Mouse (Mus musculus) heart, embryonic 12.5 days (tissue): ENCODE measurements at regions not wholly inside any gene's neighbourhood (a gene's known extent, or its start where the extent isn't known, plus 50 kb on each side); places are given as distances from the start of the nearest gene placed in this dataset.

Experiments used
- ATAC-seq: fragments of 200-750 bp; cut with Nextera tagmentation; 2 replicates; pipeline ENCODE4 v1.8.0; 2017; ENCODE audit warnings: moderate TSS enrichment, moderate library complexity; ENCODE audit not compliant: insufficient number of reproducible peaks, low FRiP score
- H3K27ac ChIP-seq: fragments of 300-500 bp; sonication (generic); 2 replicates; pipeline ENCODE4 v1.5.1; 2016; ENCODE audit warnings: mild to moderate bottlenecking, moderate library complexity; ENCODE audit not compliant: poor library complexity, severe bottlenecking
- H3K27me3 ChIP-seq: fragments of 300-500 bp; sonication (generic); replicated peaks from 2 replicates; pipeline ENCODE4 v1.6.1; 2016; ENCODE audit warnings: mild to moderate bottlenecking, moderate library complexity
- H3K36me3 ChIP-seq: fragments of 300-500 bp; sonication (generic); 2 replicates; pipeline ENCODE4 v1.6.1; 2016; ENCODE audit warnings: mild to moderate bottlenecking, moderate library complexity
- H3K4me1 ChIP-seq: fragments of 300-500 bp; sonication (generic); replicated peaks from 2 replicates; pipeline ENCODE4 v1.6.1; 2016; ENCODE audit warnings: mild to moderate bottlenecking
- H3K4me2 ChIP-seq: fragments of 300-500 bp; sonication (generic); 2 replicates; pipeline ENCODE4 v1.6.1; 2016; ENCODE audit warnings: mild to moderate bottlenecking, moderate library complexity
- H3K4me3 ChIP-seq: fragments of 300-500 bp; sonication (generic); 2 replicates; pipeline ENCODE4 v1.5.1; 2016; ENCODE audit warnings: mild to moderate bottlenecking
- H3K9ac ChIP-seq: fragments of 300-500 bp; sonication (generic); 2 replicates; pipeline ENCODE4 v1.6.1; 2016; ENCODE audit warnings: mild to moderate bottlenecking, moderate library complexity
- H3K9me3 ChIP-seq: fragments of 300-500 bp; sonication (generic); replicated peaks from 2 replicates; pipeline ENCODE4 v1.6.1; 2016; ENCODE audit warnings: mild to moderate bottlenecking, moderate library complexity
- WGBS: fragments of 180-500 bp; shearing (Covaris S2); methylation state at CpG from one replicate; pipeline ENCODE4 v1.1.7; 2016; 5-methylcytosine and 5-hydroxymethylcytosine counted together

- Histone ChIP-seq H3K36me3 (no peaks in the 10 kb centered on the region), H3K27me3 (no peaks in the 10 kb centered on the region), H3K9me3 (no peaks in the 10 kb centered on the region), H3K4me3 (no peak overlapping the region), H3K27ac (peak overlapping the region; percentile 1; the same call in 1 of the 2 replicates), H3K4me2 (peak overlapping the region; percentile 28; the same call in 1 of the 2 replicates), H3K4me1 (peaks cover 27% of the 10 kb centered on the region), H3K9ac (no peak overlapping the region)
- no peak for ATAC-seq
- 29% methylated on average over 6 of the region's 6 CpGs for WGBS
Measured at GRCm38 (mm10) chr11:20985069-20985759, 105.9 kb upstream of the Peli1 start.

GRCm38 (mm10) chr11:20985771-20986170, 105.3 kb upstream of the Peli1 start:
- H3K27ac ChIP-seq: 0 out of 2 replicates have a peak overlapping the region, but pooled peaks have one; percentile 1
- ATAC-seq: no peak
- 49% methylated on average over 4 of the region's 4 CpGs for WGBS

GRCm38 (mm10) chr11:20987171-20987815, 103.8 kb upstream of the Peli1 start:
- no peak overlapping the region for H3K9ac ChIP-seq
- H3K36me3 ChIP-seq: no peaks in the 10 kb centered on the region
- ATAC-seq: no peak
- no peaks in the 10 kb centered on the region for H3K27me3 ChIP-seq
- no peak overlapping the region for H3K4me2 ChIP-seq
- no peak overlapping the region for H3K27ac ChIP-seq
- no peak overlapping the region for H3K4me3 ChIP-seq
- WGBS: 71% methylated on average over 5 of the region's 5 CpGs
- peaks cover 24% of the 10 kb centered on the region for H3K4me1 ChIP-seq
- no peaks in the 10 kb centered on the region for H3K9me3 ChIP-seq

More at GRCm38 (mm10) chr11:20985771-20986170, 105.3 kb upstream of the Peli1 start:
- H3K4me2 ChIP-seq: no peak overlapping the region
- no peaks in the 10 kb centered on the region for H3K9me3 ChIP-seq
- no peaks in the 10 kb centered on the region for H3K36me3 ChIP-seq
- no peaks in the 10 kb centered on the region for H3K27me3 ChIP-seq
- H3K4me3 ChIP-seq: no peak overlapping the region
- peaks cover 27% of the 10 kb centered on the region for H3K4me1 ChIP-seq
- H3K9ac ChIP-seq: no peak overlapping the region

GRCm38 (mm10) chr11:20987841-20988251, 103.2 kb upstream of the Peli1 start:
- 85% methylated on average over 11 of the region's 11 CpGs for WGBS
- H3K4me3 ChIP-seq: no peak overlapping the region
- no peak for ATAC-seq
- H3K27ac ChIP-seq: no peak overlapping the region
- H3K4me2 ChIP-seq: no peak overlapping the region
- no peaks in the 10 kb centered on the region for H3K36me3 ChIP-seq
- H3K4me1 ChIP-seq: peaks cover 22% of the 10 kb centered on the region
- no peaks in the 10 kb centered on the region for H3K27me3 ChIP-seq
- no peaks in the 10 kb centered on the region for H3K9me3 ChIP-seq
- no peak overlapping the region for H3K9ac ChIP-seq

DNA sequence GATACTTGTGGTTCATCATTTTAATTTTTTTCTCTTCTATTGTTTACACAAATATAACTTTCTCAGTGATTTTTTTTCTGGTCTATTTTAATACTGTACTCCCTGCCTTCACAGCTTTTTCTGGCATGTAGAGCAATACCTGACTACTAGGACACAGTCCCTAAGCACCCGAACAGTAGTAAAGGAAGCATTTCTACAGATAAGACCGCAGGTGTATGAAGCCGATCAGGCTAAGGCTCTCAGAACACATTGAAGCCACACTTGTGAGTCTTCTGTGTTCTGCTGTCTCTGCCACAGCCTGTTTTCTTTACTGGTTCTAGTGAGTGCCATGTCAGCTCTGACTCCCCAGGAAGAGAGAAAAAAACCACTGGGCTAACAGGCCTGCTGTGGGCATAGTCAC, 102.2 kb upstream of the Peli1 start:
- Histone ChIP-seq H3K36me3 (no peaks in the 10 kb centered on the region), H3K9me3 (no peaks in the 10 kb centered on the region), H3K4me2 (no peak overlapping the region), H3K27me3 (no peaks in the 10 kb centered on the region), H3K27ac (no peak overlapping the region), H3K9ac (no peak overlapping the region), H3K4me1 (peaks cover 14% of the 10 kb centered on the region), H3K4me3 (no peak overlapping the region)
- 64% methylated on average over 3 of the region's 3 CpGs for WGBS
- ATAC-seq: no peak

GRCm38 (mm10) chr11:20993580-20993979, 97.5 kb upstream of the Peli1 start:
- no peaks in the 10 kb centered on the region for H3K9me3 ChIP-seq
- H3K4me3 ChIP-seq: no peak overlapping the region
- H3K4me2 ChIP-seq: no peak overlapping the region
- no peaks in the 10 kb centered on the region for H3K36me3 ChIP-seq
- WGBS: 85% methylated on average over 4 of the region's 4 CpGs
- no peak for ATAC-seq
- 0 out of 2 replicates have a peak, but pooled peaks cover under 1% of the 10 kb centered on the region for H3K4me1 ChIP-seq
- no peak overlapping the region for H3K27ac ChIP-seq
- H3K9ac ChIP-seq: no peak overlapping the region
- H3K27me3 ChIP-seq: no peaks in the 10 kb centered on the region

DNA sequence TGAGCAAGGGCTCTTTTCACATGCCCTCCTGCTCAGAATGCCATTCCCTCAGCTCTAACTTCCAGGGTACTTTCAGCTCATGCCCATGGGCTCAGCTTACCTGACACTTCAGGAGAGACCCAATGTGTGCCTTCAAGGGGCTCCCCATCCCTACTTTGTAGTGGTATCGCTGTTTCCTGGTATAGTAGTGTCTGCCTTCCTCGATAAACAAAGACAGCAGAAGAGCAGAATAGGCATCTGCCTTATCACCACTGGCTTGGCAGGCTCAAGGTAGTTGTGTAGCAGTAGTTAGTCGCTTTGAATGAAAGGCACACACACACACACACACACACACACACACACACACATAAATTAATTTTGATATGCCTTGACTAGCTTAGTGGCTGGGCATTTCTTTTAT, 89.7 kb upstream of the Peli1 start:
- Histone ChIP-seq H3K36me3 (no peaks in the 10 kb centered on the region), H3K27ac (no peak overlapping the region)
- ATAC-seq: no peak

GRCm38 (mm10) chr11:21007222-21007621, 83.9 kb upstream of the Peli1 start:
- 92% methylated on average over 5 of the region's 5 CpGs for WGBS
- no peak overlapping the region for H3K4me3 ChIP-seq
- H3K4me2 ChIP-seq: no peak overlapping the region
- no peaks in the 10 kb centered on the region for H3K27me3 ChIP-seq
- no peaks in the 10 kb centered on the region for H3K9me3 ChIP-seq
- H3K9ac ChIP-seq: no peak overlapping the region
- no peak overlapping the region for H3K27ac ChIP-seq
- no peaks in the 10 kb centered on the region for H3K36me3 ChIP-seq
- H3K4me1 ChIP-seq: no peaks in the 10 kb centered on the region
- no peak for ATAC-seq

More for the DNA sequence above, 89.7 kb upstream of the Peli1 start:
- Histone ChIP-seq H3K4me3 (no peak overlapping the region), H3K4me1 (no peaks in the 10 kb centered on the region), H3K27me3 (no peaks in the 10 kb centered on the region), H3K4me2 (no peak overlapping the region), H3K9ac (no peak overlapping the region), H3K9me3 (no peaks in the 10 kb centered on the region)
- WGBS: 61% methylated on average over 3 of the region's 3 CpGs

DNA sequence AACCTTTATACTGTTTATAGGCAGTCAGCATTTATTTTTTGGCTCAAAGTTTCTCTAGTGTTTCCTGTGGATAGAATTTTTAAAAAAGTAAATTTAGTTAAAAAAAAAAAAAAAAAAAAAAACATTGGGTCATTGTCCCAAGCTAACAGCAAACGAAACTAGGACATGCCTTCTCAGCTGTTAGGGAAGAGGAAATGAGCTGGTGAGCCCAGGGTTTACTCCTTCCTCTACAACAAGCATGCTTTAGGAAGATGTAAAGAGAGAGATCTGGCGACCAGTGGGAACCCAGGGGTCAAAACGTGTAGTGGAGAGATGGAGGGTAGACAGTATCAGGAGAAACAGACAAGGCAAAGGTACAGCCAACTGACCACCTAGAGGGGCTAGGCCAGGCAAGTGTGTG, 81.6 kb upstream of the Peli1 start:
- H3K4me3 ChIP-seq: no peak overlapping the region
- H3K4me1 ChIP-seq: peaks cover 10% of the 10 kb centered on the region
- ATAC-seq: no peak
- 57% methylated on average over 3 of the region's 3 CpGs for WGBS
- H3K27ac ChIP-seq: no peak overlapping the region
- no peaks in the 10 kb centered on the region for H3K9me3 ChIP-seq
- no peaks in the 10 kb centered on the region for H3K27me3 ChIP-seq
- no peak overlapping the region for H3K4me2 ChIP-seq
- no peaks in the 10 kb centered on the region for H3K36me3 ChIP-seq
- H3K9ac ChIP-seq: no peak overlapping the region

- H3K4me3 ChIP-seq: no peak overlapping the region
- no peaks in the 10 kb centered on the region for H3K27me3 ChIP-seq
- no peaks in the 10 kb centered on the region for H3K9me3 ChIP-seq
- no peaks in the 10 kb centered on the region for H3K36me3 ChIP-seq
- H3K4me2 ChIP-seq: no peak overlapping the region
- ATAC-seq: no peak
- 58% methylated on average over 7 of the region's 7 CpGs for WGBS
- peaks cover 21% of the 10 kb centered on the region for H3K4me1 ChIP-seq
- no peak overlapping the region for H3K9ac ChIP-seq
- no peak overlapping the region for H3K27ac ChIP-seq
Measured at GRCm38 (mm10) chr11:21010867-21011266, 80.2 kb upstream of the Peli1 start.

GRCm38 (mm10) chr11:21014250-21014649, 76.8 kb upstream of the Peli1 start:
- WGBS: 27% methylated on average over 3 of the region's 3 CpGs
- ATAC-seq: no peak
- no peak overlapping the region for H3K27ac ChIP-seq
- no peak overlapping the region for H3K4me3 ChIP-seq
- H3K4me2 ChIP-seq: no peak overlapping the region
- H3K27me3 ChIP-seq: no peaks in the 10 kb centered on the region
- no peaks in the 10 kb centered on the region for H3K36me3 ChIP-seq
- peaks cover 38% of the 10 kb centered on the region for H3K4me1 ChIP-seq
- no peak overlapping the region for H3K9ac ChIP-seq
- no peaks in the 10 kb centered on the region for H3K9me3 ChIP-seq
